Mouse (Mus musculus) kidney, adult 2 months (tissue): ENCODE results near the gene Gm7903. TPM values are rescaled to one million over a fixed set of nuclear protein-coding genes. Genes with fewer than 3 reads are reported as not detected.
"Not testable (repeated sequence)": the region's sequence is repeated elsewhere in the genome, so short reads cannot be mapped to it uniquely, and the experiment has no call there.

Source experiments
- DNase-seq: peaks from one replicate; pipeline ENCODE4 v3.0.0; 2021
- H3K27ac ChIP-seq: fragments of 200-500 bp; 2 replicates; pipeline ENCODE4 v1.5.1; 2012; ENCODE audit warnings: low read depth, low read length, control low read depth, inconsistent platforms; ENCODE audit not compliant: insufficient read depth
- H3K27me3 ChIP-seq: fragments of 200-500 bp; replicated peaks from 2 replicates; pipeline ENCODE4 v1.6.1; 2012; ENCODE audit warnings: mild to moderate bottlenecking, moderate library complexity, low read length, inconsistent platforms; ENCODE audit not compliant: control insufficient read depth, insufficient read depth
- H3K36me3 ChIP-seq: fragments of 200-500 bp; 2 replicates; pipeline ENCODE4 v1.6.1; 2012; ENCODE audit warnings: mild to moderate bottlenecking, moderate library complexity, low read length, inconsistent platforms; ENCODE audit not compliant: control insufficient read depth, insufficient read depth
- H3K4me1 ChIP-seq: fragments of 200-500 bp; 2 replicates; pipeline ENCODE4 v1.6.1; 2011; ENCODE audit warnings: low read length; ENCODE audit not compliant: control insufficient read depth, insufficient read depth
- H3K4me3 ChIP-seq: fragments of 200-500 bp; 2 replicates; pipeline ENCODE4 v1.5.1; 2011; ENCODE audit warnings: mild to moderate bottlenecking, low read depth, low read length, control low read depth; ENCODE audit not compliant: insufficient read depth
- WGBS: fragments of 180-500 bp; shearing (Covaris S2); methylation state at CpG from one replicate; pipeline ENCODE4 v1.1.7; 2018; 5-methylcytosine and 5-hydroxymethylcytosine counted together
- polyA plus RNA-seq: library from polyadenylated mRNA; depleted of rRNA; stranded (reverse); fragments of >200 nt; gene quantifications from 2 replicates; pipeline ENCODE4 v1.2.3, GENCODE M21; 2012; rRNA removed

Gene Gm7903
- not detected in 2 replicates for polyA plus RNA-seq

GRCm38 (mm10) chrX:135433535-135433934, at the start of gene Gm7903:
Gm7903 (plus strand) TSS chrX:135433835.
- not testable (repeated sequence) for H3K27ac ChIP-seq, H3K4me1 ChIP-seq, DNase-seq, H3K27me3 ChIP-seq, H3K4me3 ChIP-seq, H3K36me3 ChIP-seq
- WGBS: no CpG with 5 or more reads among the region's 15 CpGs

- not testable (repeated sequence) for DNase-seq, H3K27me3 ChIP-seq, H3K27ac ChIP-seq, H3K36me3 ChIP-seq, H3K4me3 ChIP-seq, H3K4me1 ChIP-seq
- no CpG with 5 or more reads among the region's 3 CpGs for WGBS
Observed at GRCm38 (mm10) chrX:135403578-135403977, 30.1 kb upstream of the Gm7903 start.

GRCm38 (mm10) chrX:135421203-135421602, 12.4 kb upstream of the Gm7903 start:
- DNase-seq, H3K27ac ChIP-seq, H3K27me3 ChIP-seq, H3K4me3 ChIP-seq, H3K36me3 ChIP-seq, H3K4me1 ChIP-seq: not testable (repeated sequence)
- WGBS: 43% methylated on average over 3 of the region's 7 CpGs

GRCm38 (mm10) chrX:135421824-135422223, 11.8 kb upstream of the Gm7903 start:
- not testable (repeated sequence) for H3K27ac ChIP-seq, DNase-seq, H3K27me3 ChIP-seq, H3K36me3 ChIP-seq, H3K4me3 ChIP-seq, H3K4me1 ChIP-seq

- no CpG with 5 or more reads among the region's 4 CpGs for WGBS
- H3K27me3 ChIP-seq, H3K36me3 ChIP-seq, H3K27ac ChIP-seq, DNase-seq, H3K4me3 ChIP-seq, H3K4me1 ChIP-seq: not testable (repeated sequence)
Observed at GRCm38 (mm10) chrX:135422473-135422872, 11.2 kb upstream of the Gm7903 start.

- not testable (repeated sequence) for H3K36me3 ChIP-seq, DNase-seq, H3K4me1 ChIP-seq, H3K27me3 ChIP-seq, H3K4me3 ChIP-seq, H3K27ac ChIP-seq
- WGBS: no CpG with 5 or more reads among the region's 3 CpGs
Observed at GRCm38 (mm10) chrX:135464160-135464559, 30.5 kb downstream of the Gm7903 start.

- H3K4me3 ChIP-seq, DNase-seq, H3K36me3 ChIP-seq, H3K27ac ChIP-seq, H3K4me1 ChIP-seq, H3K27me3 ChIP-seq: not testable (repeated sequence)
- no CpG with 5 or more reads among the region's 6 CpGs for WGBS
Observed at GRCm38 (mm10) chrX:135481902-135482301, 48.3 kb downstream of the Gm7903 start.

- not testable (repeated sequence) for H3K27me3 ChIP-seq, H3K4me1 ChIP-seq, H3K4me3 ChIP-seq, H3K27ac ChIP-seq, H3K36me3 ChIP-seq, DNase-seq
- no CpG with 5 or more reads among the region's 3 CpGs for whole genome bisulfite sequencing
Observed at GRCm38 (mm10) chrX:135483183-135483582, 49.5 kb downstream of the Gm7903 start.

Other genes starting within 250 kb of the Gm7903 start
- gene Tceal6, start 223.1 kb upstream of the Gm7903 start, polyA plus RNA-seq: not detected in 2 replicates
- not detected in 2 replicates for gene Pramel3, start 131.5 kb upstream of the Gm7903 start, polyA plus RNA-seq
- not detected in 2 replicates for gene Gm5128, start 60.6 kb upstream of the Gm7903 start, polyA plus RNA-seq
- not detected in 2 replicates for gene AV320801, start 60.8 kb downstream of the Gm7903 start, polyA plus RNA-seq
- gene Nxf7, start 164.9 kb downstream of the Gm7903 start, polyA plus RNA-seq: not detected in 2 replicates
- gene Prame, start 193.9 kb downstream of the Gm7903 start, polyA plus RNA-seq: not detected in 2 replicates